Mouse (Mus musculus): ENCODE results near the gene Prmt3. TPM values are rescaled to one million over a fixed set of nuclear protein-coding genes. Genes with fewer than 3 reads are reported as not detected.

The Prmt3 gene
- total RNA-seq, 1 experiment, result 64.8 TPM

DNA sequence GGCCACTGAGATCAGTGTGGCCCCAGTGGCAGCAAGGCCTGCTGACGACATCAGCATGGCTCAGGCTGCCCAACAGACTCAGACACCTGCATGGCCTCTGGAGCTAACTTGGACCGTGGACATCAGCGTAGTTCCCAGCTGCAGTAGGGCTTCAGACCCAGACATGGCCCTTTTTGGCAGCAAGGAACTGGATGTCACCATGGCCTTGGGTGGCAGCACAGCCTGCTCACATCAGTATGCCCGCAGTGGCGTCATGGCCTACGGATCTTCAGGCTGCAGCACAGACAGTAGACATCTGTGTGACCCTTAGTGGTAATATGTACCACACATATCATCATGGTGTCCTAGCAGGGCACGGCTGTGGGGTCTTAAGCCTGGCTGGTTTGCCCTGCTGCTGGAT is 7.0 kb downstream of the Prmt3 start:
- Histone ChIP-seq H3K4me3 (ENCODE audit: insufficient read depth in 1 of 2, low read depth in 1 of 2, low read length in 2 of 2, poor library complexity in 1 of 2, severe bottlenecking in 1 of 2) (no peak overlapping the region), H3K4me1 (ENCODE audit: control insufficient read depth in 2 of 2, insufficient read depth in 2 of 2, low read length in 2 of 2, poor library complexity in 1 of 2) (no peaks in the 10 kb centered on the region; a peak in 1 of 4 replicates), H3K27ac (ENCODE audit: insufficient read depth, low read depth, low read length, poor library complexity, severe bottlenecking) (no peak overlapping the region), H3K36me3 (ENCODE audit: control insufficient read depth, insufficient read depth, low read length, poor library complexity, severe bottlenecking) (peaks cover 44% of the 10 kb centered on the region), H3K9ac (ENCODE audit: insufficient read depth, low read depth, low read length, poor library complexity, severe bottlenecking) (no peak overlapping the region), H3K9me3 (ENCODE audit: control insufficient read depth, insufficient read depth, low read depth, low read length) (no peaks in the 10 kb centered on the region)
- TF ChIP-seq ZNF384 (IDR thresholded peaks at IDR 0.05; ENCODE audit: low read depth, low read length) (no peak), CHD2 (IDR thresholded peaks at IDR 0.05; ENCODE audit: low read depth, low read length) (no peak), HCFC1 (IDR thresholded peaks at IDR 0.05; ENCODE audit: borderline replicate concordance, insufficient read depth, low read length) (no peak), ZC3H11A (IDR thresholded peaks at IDR 0.05; ENCODE audit: borderline replicate concordance, low read depth, low read length) (no peak), MAFK (IDR thresholded peaks at IDR 0.05; ENCODE audit: insufficient read depth, low read depth, low read length) (no peak)
- no peak for DNase-seq (ENCODE audit: low read depth, low spot score)
- in situ Hi-C loops (cut with MboI; ENCODE audit: low sequenced_read_pairs in 2 of 2, unreplicated experiment in 2 of 2), result no loop called here

DNA sequence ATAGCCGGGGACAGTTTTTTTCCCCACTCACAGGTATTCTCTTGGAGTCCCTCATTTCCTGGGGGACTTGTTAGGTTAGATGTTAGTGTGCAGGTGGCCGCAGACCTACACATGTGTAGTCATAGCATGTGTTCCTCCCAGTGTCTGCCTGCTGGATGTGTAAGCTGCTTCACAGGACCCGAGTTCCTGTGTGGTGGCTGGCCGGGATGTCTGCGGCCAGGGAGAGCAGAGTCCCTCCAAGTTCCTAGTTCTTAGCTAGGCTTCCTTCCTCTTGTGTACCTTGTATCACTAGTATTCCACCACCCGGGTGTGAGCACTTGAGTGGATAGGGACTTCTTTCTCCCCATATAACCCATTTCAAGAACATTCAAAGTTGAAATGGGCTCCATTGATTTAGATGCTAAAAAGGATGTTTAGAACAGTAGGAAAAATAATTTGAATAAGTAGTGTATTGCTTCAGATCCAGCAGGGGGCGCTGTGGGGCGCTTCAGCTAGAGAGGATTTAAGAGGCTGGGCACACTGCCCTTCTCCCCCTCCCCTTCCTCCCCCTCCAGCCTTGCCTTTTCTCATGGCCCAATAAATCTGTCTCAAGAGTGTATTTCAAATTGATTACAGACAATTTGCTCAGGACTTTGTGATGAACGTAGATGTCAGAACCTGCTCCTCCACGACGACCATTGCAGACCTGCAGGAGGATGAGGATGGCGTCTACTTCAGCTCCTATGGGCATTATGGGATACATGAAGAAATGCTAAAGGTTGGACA is 8.7 kb downstream of the Prmt3 start:
- in situ Hi-C loops (cut with MboI; ENCODE audit: low sequenced_read_pairs in 2 of 2, unreplicated experiment in 2 of 2), result no loop called here
- DNase-seq (ENCODE audit: low read depth, low spot score), result peak; percentile 55
- no peaks in the 10 kb centered on the region for H3K9me3 ChIP-seq (ENCODE audit: control insufficient read depth, insufficient read depth, low read depth, low read length)
- H3K4me1 ChIP-seq (ENCODE audit: control insufficient read depth in 2 of 2, insufficient read depth in 2 of 2, low read length in 2 of 2, poor library complexity in 1 of 2), result no peaks in the 10 kb centered on the region
- TF ChIP-seq HCFC1 (IDR thresholded peaks at IDR 0.05; ENCODE audit: borderline replicate concordance, insufficient read depth, low read length) (no peak), ZC3H11A (IDR thresholded peaks at IDR 0.05; ENCODE audit: borderline replicate concordance, low read depth, low read length) (no peak), ZNF384 (IDR thresholded peaks at IDR 0.05; ENCODE audit: low read depth, low read length) (no peak), CHD2 (IDR thresholded peaks at IDR 0.05; ENCODE audit: low read depth, low read length) (no peak), MAFK (IDR thresholded peaks at IDR 0.05; ENCODE audit: insufficient read depth, low read depth, low read length) (no peak)
- no peak overlapping the region for H3K27ac ChIP-seq (ENCODE audit: insufficient read depth, low read depth, low read length, poor library complexity, severe bottlenecking)
- H3K9ac ChIP-seq (ENCODE audit: insufficient read depth, low read depth, low read length, poor library complexity, severe bottlenecking), result no peak overlapping the region
- no peak overlapping the region for H3K4me3 ChIP-seq (ENCODE audit: insufficient read depth in 1 of 2, low read depth in 1 of 2, low read length in 2 of 2, poor library complexity in 1 of 2, severe bottlenecking in 1 of 2)
- peaks cover 47% of the 10 kb centered on the region for H3K36me3 ChIP-seq (ENCODE audit: control insufficient read depth, insufficient read depth, low read length, poor library complexity, severe bottlenecking)

DNA sequence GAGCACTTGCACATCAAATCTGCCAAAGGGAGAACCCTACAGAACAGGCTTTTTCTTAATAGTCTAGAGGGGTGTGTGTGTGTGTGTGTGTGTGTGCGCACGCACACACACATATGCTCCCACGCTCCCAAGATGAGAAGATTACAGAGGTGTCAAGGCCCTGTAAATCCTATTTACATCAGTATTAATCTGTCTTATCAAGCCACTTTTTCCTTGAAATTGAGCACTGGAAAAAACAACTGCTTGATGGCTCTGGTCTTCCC is 9.2 kb downstream of the Prmt3 start:
- Histone ChIP-seq H3K36me3 (ENCODE audit: control insufficient read depth, insufficient read depth, low read length, poor library complexity, severe bottlenecking) (peaks cover 42% of the 10 kb centered on the region), H3K4me3 (ENCODE audit: insufficient read depth in 1 of 2, low read depth in 1 of 2, low read length in 2 of 2, poor library complexity in 1 of 2, severe bottlenecking in 1 of 2) (no peak overlapping the region), H3K9me3 (ENCODE audit: control insufficient read depth, insufficient read depth, low read depth, low read length) (no peaks in the 10 kb centered on the region), H3K9ac (ENCODE audit: insufficient read depth, low read depth, low read length, poor library complexity, severe bottlenecking) (no peak overlapping the region), H3K27ac (ENCODE audit: insufficient read depth, low read depth, low read length, poor library complexity, severe bottlenecking) (no peak overlapping the region), H3K4me1 (ENCODE audit: control insufficient read depth in 2 of 2, insufficient read depth in 2 of 2, low read length in 2 of 2, poor library complexity in 1 of 2) (no peaks in the 10 kb centered on the region)
- DNase-seq (ENCODE audit: low read depth, low spot score), result no peak
- TF ChIP-seq ZC3H11A (IDR thresholded peaks at IDR 0.05; ENCODE audit: borderline replicate concordance, low read depth, low read length), result no peak
- no peak for TF ChIP-seq MAFK (IDR thresholded peaks at IDR 0.05; ENCODE audit: insufficient read depth, low read depth, low read length)
- no peak for TF ChIP-seq HCFC1 (IDR thresholded peaks at IDR 0.05; ENCODE audit: borderline replicate concordance, insufficient read depth, low read length)
- no peak for TF ChIP-seq CHD2 (IDR thresholded peaks at IDR 0.05; ENCODE audit: low read depth, low read length)
- no peak for TF ChIP-seq ZNF384 (IDR thresholded peaks at IDR 0.05; ENCODE audit: low read depth, low read length)
- in situ Hi-C loops (cut with MboI; ENCODE audit: low sequenced_read_pairs in 2 of 2, unreplicated experiment in 2 of 2), result no loop called here

DNA sequence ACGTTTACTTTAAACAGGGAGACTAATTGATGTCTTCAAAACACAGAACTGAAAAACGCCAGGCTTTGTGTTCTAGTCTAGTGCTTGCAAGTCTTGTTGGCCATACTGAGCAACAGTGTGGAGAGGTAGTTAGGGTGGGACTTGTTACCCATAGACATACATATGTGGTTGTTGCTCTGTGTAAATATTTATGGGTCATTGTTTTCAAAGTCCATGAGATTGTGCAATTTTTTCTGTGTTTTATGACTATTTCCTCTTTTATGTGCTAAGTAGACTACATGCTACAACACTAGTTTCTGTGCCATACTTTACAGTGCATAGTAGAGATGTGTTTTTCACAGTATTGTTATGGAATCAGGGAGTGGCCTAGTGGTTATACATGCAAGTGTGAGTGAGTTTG is 16.2 kb downstream of the Prmt3 start:
- H3K4me3 ChIP-seq (ENCODE audit: insufficient read depth in 1 of 2, low read depth in 1 of 2, low read length in 2 of 2, poor library complexity in 1 of 2, severe bottlenecking in 1 of 2), result no peak overlapping the region
- in situ Hi-C loops (cut with MboI; ENCODE audit: low sequenced_read_pairs in 2 of 2, unreplicated experiment in 2 of 2), result no loop called here

More for the DNA sequence above, 16.2 kb downstream of the Prmt3 start:
- H3K4me1 ChIP-seq (ENCODE audit: control insufficient read depth in 2 of 2, insufficient read depth in 2 of 2, low read length in 2 of 2, poor library complexity in 1 of 2), result no peaks in the 10 kb centered on the region
- no peak overlapping the region for H3K27ac ChIP-seq (ENCODE audit: insufficient read depth, low read depth, low read length, poor library complexity, severe bottlenecking)
- H3K9me3 ChIP-seq (ENCODE audit: control insufficient read depth, insufficient read depth, low read depth, low read length), result no peaks in the 10 kb centered on the region
- no peak for TF ChIP-seq ZC3H11A (IDR thresholded peaks at IDR 0.05; ENCODE audit: borderline replicate concordance, low read depth, low read length)
- TF ChIP-seq ZNF384 (IDR thresholded peaks at IDR 0.05; ENCODE audit: low read depth, low read length), result no peak
- no peak for TF ChIP-seq CHD2 (IDR thresholded peaks at IDR 0.05; ENCODE audit: low read depth, low read length)
- TF ChIP-seq MAFK (IDR thresholded peaks at IDR 0.05; ENCODE audit: insufficient read depth, low read depth, low read length), result no peak
- no peak for TF ChIP-seq HCFC1 (IDR thresholded peaks at IDR 0.05; ENCODE audit: borderline replicate concordance, insufficient read depth, low read length)
- no peak for DNase-seq (ENCODE audit: low read depth, low spot score)
- H3K9ac ChIP-seq (ENCODE audit: insufficient read depth, low read depth, low read length, poor library complexity, severe bottlenecking), result no peak overlapping the region
- peaks cover 29% of the 10 kb centered on the region for H3K36me3 ChIP-seq (ENCODE audit: control insufficient read depth, insufficient read depth, low read length, poor library complexity, severe bottlenecking)
